Mouse (Mus musculus) midbrain, embryonic 16.5 days (tissue): Measurements from ENCODE around the gene Cntn1. TPM values are rescaled to one million over a fixed set of nuclear protein-coding genes. Genes with fewer than 3 reads are reported as not detected.

Experiments
- ATAC-seq: fragments of 200-750 bp; cut with Nextera tagmentation; 2 replicates; pipeline ENCODE4 v1.8.0; 2017; ENCODE audit warnings: moderate TSS enrichment
- H3K27ac ChIP-seq: fragments of 300-500 bp; sonication (generic); 2 replicates; pipeline ENCODE4 v1.5.1; 2014; ENCODE audit warnings: mild to moderate bottlenecking, low read length, mixed read lengths
- H3K27me3 ChIP-seq: fragments of 300-500 bp; sonication (generic); 2 replicates; pipeline ENCODE4 v1.6.1; 2014; ENCODE audit warnings: low read depth, low read length, mixed read lengths; ENCODE audit not compliant: control insufficient read depth, insufficient read depth
- H3K36me3 ChIP-seq: fragments of 300-500 bp; sonication (generic); 2 replicates; pipeline ENCODE4 v1.6.1; 2014; ENCODE audit warnings: mild to moderate bottlenecking, low read length, moderate library complexity, mixed read lengths; ENCODE audit not compliant: control insufficient read depth, insufficient read depth
- H3K4me1 ChIP-seq: fragments of 300-500 bp; sonication (generic); 2 replicates; pipeline ENCODE4 v1.6.1; 2014; ENCODE audit warnings: mild to moderate bottlenecking, low read length, mixed read lengths; ENCODE audit not compliant: control insufficient read depth, insufficient read depth
- H3K4me2 ChIP-seq: fragments of 300-500 bp; sonication (generic); 2 replicates; pipeline ENCODE4 v1.6.1; 2014; ENCODE audit warnings: mild to moderate bottlenecking, low read length, mixed read lengths
- H3K4me3 ChIP-seq: fragments of 300-500 bp; sonication (generic); 2 replicates; pipeline ENCODE4 v1.5.1; 2014; ENCODE audit warnings: low read depth, mild to moderate bottlenecking, low read length, moderate library complexity, mixed read lengths
- H3K9ac ChIP-seq: fragments of 300-500 bp; sonication (generic); 2 replicates; pipeline ENCODE4 v1.6.1; 2014; ENCODE audit warnings: low read depth, low read length, mixed read lengths
- H3K9me3 ChIP-seq: fragments of 300-500 bp; sonication (generic); replicated peaks from 2 replicates; pipeline ENCODE4 v1.6.1; 2014; ENCODE audit warnings: mild to moderate bottlenecking, low read length, mixed read lengths; ENCODE audit not compliant: control insufficient read depth, poor library complexity, severe bottlenecking
- WGBS: fragments of 180-500 bp; shearing (Covaris S2); extraction: QIAGEN DNeasy Blood & Tissue Kit; methylation state at CpG from one replicate; pipeline ENCODE4 v1.1.7; 2014; 5-methylcytosine and 5-hydroxymethylcytosine counted together
- polyA plus RNA-seq: library from polyadenylated mRNA; unstranded; fragments of >200 nt; fragmentation: Nextera tagmentation; extraction: Ambion mirVana; gene quantifications from 2 replicates; pipeline ENCODE4 v1.2.1, GENCODE M21; 2015

Cntn1 gene
- polyA plus RNA-seq, 1 experiment from 2014 or later, result 88.4 TPM

DNA sequence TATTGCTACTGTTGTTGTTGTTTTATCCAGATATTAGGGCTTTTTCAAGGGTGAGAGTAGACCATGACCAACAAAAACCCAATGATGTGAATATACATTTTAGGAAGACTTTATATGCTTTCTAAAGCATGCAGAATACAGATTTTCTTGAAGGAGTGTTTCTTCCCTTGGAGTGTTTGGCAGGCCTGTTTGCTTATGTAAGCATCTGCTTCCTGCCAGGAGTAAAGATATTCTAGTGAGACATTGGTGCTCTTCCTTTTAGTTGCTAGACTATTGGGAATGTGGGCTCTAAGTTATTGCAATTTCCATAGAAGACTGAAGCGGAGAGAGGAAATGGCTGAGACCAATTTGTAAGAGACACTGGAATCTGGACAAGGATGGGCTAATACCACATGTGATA lies 158.8 kb downstream of the Cntn1 start:
- Histone ChIP-seq H3K36me3 (no peaks in the 10 kb centered on the region), H3K9me3 (no peaks in the 10 kb centered on the region), H3K4me2 (no peak overlapping the region), H3K27ac (no peak overlapping the region), H3K9ac (no peak overlapping the region), H3K27me3 (no peaks in the 10 kb centered on the region), H3K4me1 (no peaks in the 10 kb centered on the region), H3K4me3 (no peak overlapping the region)
- WGBS, result 86% methylated on average over 1 of the region's 1 CpGs
- no peak for ATAC-seq

DNA sequence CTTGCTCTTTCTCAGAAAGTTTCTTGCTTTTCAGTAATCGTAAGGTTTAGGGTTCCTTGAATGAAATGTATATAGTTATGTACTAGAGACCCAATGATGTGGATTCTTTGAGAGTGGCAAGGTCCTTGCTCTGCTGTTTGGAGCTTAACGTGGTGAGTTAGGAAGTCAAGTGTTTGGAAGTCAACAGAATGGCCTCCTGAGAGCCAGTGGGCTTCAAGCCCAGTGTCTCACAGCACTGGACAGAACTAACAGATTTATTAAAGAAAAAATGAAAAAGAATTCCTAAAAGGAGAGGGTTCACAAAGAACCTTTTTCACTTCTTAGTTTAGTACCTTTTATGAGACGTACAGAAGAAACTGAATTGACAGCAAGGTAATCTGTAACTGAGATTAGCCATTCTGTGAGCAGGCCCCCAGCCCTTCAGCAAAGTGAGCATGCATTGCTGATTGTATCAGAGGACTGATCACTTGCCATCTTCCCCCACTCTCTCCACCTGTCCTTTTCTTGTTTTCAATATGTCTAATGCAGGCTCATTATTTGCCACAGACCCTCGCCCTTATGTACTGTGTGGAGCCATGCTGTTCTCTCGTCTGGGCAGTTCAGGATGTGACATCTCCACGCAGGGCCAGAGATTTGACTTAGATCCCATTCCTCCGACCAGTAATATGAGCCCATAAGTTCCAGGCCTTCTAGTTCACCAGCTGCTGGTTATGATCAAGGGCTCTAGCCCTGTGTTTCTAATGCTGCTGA lies 159.7 kb downstream of the Cntn1 start:
- ATAC-seq, result no peak
- WGBS, result 84% methylated on average over 7 of the region's 7 CpGs
- no peaks in the 10 kb centered on the region for H3K27me3 ChIP-seq

DNA sequence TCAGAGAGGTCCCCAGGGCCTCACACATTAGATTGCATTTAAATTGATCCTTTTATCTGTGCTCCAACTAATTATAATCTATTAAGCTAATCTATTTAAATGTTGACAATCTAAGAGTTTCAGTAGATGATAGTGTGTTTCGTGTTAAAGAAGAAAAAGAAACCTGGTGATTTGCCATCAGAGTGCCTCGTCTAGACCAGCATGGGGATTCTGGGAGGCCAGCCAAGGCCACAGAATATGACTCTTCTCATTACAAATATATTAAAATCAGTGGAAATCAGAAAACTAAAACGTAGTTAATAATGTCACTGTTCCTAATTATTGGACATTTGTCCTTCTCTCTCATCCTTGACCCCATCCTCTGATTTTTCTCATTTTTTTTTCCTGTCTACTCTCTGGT lies 164.9 kb downstream of the Cntn1 start:
- no peak overlapping the region for H3K27ac ChIP-seq
- H3K4me3 ChIP-seq, result no peak overlapping the region
- no peaks in the 10 kb centered on the region for H3K9me3 ChIP-seq
- WGBS, result 62% methylated on average over 3 of the region's 3 CpGs
- H3K4me1 ChIP-seq, result no peaks in the 10 kb centered on the region
- no peaks in the 10 kb centered on the region for H3K27me3 ChIP-seq
- no peak overlapping the region for H3K4me2 ChIP-seq
- H3K36me3 ChIP-seq, result no peaks in the 10 kb centered on the region
- no peak for ATAC-seq
- H3K9ac ChIP-seq, result no peak overlapping the region

More for the DNA sequence above, 159.7 kb downstream of the Cntn1 start:
- no peak overlapping the region for H3K4me3 ChIP-seq
- H3K9me3 ChIP-seq, result no peaks in the 10 kb centered on the region
- no peak overlapping the region for H3K4me2 ChIP-seq
- H3K4me1 ChIP-seq, result no peaks in the 10 kb centered on the region
- H3K9ac ChIP-seq, result no peak overlapping the region
- no peaks in the 10 kb centered on the region for H3K36me3 ChIP-seq
- H3K27ac ChIP-seq, result no peak overlapping the region

DNA sequence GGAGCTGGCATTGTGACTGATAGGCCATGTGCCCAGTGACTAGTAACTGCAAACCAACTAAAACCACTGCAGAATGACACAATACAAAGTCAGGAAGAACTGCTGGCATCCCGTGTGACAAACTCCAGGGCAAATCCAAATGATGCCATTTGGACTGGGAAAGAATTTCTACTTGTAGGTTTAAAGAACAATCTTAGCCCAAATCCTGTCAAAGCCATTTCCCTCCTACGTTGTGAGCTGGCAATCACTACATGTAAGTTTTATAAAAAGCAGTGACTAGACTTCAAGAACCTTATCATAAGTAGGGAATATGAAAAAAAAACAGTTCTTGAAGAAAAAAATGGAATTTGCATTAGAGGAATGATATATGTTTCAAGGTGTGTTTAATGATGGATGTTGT lies 170.5 kb downstream of the Cntn1 start:
- no peak overlapping the region for H3K4me3 ChIP-seq
- 0 out of 2 replicates have a peak, but pooled peaks cover 2% of the 10 kb centered on the region for H3K36me3 ChIP-seq
- ATAC-seq, result no peak
- H3K4me1 ChIP-seq, result no peaks in the 10 kb centered on the region
- no peak overlapping the region for H3K27ac ChIP-seq
- WGBS, result 74% methylated on average over 2 of the region's 2 CpGs
- H3K9ac ChIP-seq, result no peak overlapping the region
- H3K27me3 ChIP-seq, result no peaks in the 10 kb centered on the region
- no peaks in the 10 kb centered on the region for H3K9me3 ChIP-seq
- H3K4me2 ChIP-seq, result no peak overlapping the region

DNA sequence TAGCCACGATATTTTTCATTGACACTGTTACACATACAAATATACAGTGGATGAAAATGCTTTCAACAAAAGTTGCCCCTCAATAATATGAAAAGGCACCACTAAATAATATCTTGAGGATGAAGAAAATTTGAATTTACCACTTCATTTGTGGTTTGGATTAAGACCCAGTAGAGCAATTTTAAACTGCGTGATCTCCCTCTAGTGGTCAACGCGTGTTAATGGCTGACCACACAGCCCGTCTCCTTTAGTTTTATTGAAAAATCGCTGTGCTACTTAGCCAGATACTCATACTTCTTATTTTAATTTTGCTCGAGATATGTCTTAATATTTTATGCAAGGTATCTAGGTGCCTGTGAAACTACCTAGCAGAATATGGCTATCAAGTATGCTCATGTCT lies 180.4 kb downstream of the Cntn1 start:
- H3K27me3 ChIP-seq, result no peaks in the 10 kb centered on the region
- H3K4me1 ChIP-seq, result no peaks in the 10 kb centered on the region
- no peak overlapping the region for H3K27ac ChIP-seq
- H3K9me3 ChIP-seq, result no peaks in the 10 kb centered on the region
- no peak overlapping the region for H3K9ac ChIP-seq
- ATAC-seq, result no peak
- WGBS, result 17% methylated on average over 7 of the region's 7 CpGs
- H3K4me2 ChIP-seq, result no peak overlapping the region
- no peak overlapping the region for H3K4me3 ChIP-seq
- no peaks in the 10 kb centered on the region for H3K36me3 ChIP-seq

DNA sequence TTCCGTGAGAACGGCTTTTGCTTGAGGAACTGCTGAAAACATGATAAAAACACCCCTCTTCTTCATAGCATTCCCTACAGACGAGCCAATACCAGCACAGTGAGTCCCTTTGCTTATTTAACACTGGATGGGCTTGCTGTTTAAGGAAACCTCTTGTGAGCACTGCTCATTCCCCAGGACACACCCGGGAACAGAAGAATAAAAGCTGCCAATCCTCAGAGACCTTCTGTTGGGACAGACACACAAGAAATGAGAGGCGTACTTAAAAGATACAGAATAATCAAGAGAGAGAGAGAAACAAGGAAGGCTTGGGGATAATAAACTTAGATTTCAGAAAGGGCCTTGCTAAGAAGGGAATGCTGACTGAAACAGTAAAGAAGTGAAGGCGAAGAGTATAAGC lies 184.9 kb downstream of the Cntn1 start:
- H3K36me3 ChIP-seq, result no peaks in the 10 kb centered on the region
- no peak for ATAC-seq
- WGBS, result 67% methylated on average over 6 of the region's 6 CpGs
- no peaks in the 10 kb centered on the region for H3K27me3 ChIP-seq
- H3K27ac ChIP-seq, result no peak overlapping the region
- H3K9me3 ChIP-seq, result no peaks in the 10 kb centered on the region
- H3K4me1 ChIP-seq, result no peaks in the 10 kb centered on the region
- H3K4me3 ChIP-seq, result no peak overlapping the region
- H3K9ac ChIP-seq, result no peak overlapping the region
- H3K4me2 ChIP-seq, result no peak overlapping the region

DNA sequence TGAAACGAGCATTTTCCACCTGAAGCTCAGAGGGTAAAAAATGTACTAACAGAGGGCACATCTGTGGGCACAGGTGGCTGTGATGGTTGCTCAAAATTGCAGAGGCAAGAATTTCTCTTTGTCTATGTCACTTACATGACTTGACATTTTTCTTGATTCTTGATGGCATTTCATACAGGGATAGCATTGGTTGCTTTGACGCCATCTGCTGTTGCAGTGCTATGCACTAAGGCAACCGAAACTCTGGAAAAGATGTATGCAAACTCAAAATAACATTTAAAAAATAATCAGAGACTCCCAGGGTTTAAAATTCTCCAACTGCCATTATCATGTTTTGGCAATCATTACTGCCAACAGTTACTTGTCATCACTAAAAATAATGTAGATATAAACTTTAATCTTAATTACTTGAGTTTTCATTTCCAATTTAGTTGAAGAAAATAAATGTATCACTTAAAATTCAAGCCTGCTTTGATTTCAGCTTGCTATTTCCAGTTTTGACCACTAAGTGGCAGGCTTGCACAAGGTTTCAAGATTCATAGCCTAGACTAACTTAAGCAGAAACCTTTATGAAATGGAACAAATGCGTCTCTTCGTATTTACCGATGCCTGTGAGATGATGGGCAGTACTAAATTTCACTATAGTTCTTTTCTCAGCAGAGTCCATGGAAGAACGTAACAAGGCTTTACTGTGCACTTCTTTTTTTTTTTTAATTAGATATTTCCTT lies 214.2 kb downstream of the Cntn1 start:
- H3K27me3 ChIP-seq, result no peaks in the 10 kb centered on the region; the same call in 1 of the 2 replicates
- no peaks in the 10 kb centered on the region for H3K9me3 ChIP-seq
- no peaks in the 10 kb centered on the region for H3K4me1 ChIP-seq
- no peak overlapping the region for H3K27ac ChIP-seq
- ATAC-seq, result no peak
- no peaks in the 10 kb centered on the region for H3K36me3 ChIP-seq
- no peak overlapping the region for H3K4me3 ChIP-seq
- no peak overlapping the region for H3K4me2 ChIP-seq
- H3K9ac ChIP-seq, result no peak overlapping the region
- 24% methylated on average over 7 of the region's 7 CpGs for WGBS

DNA sequence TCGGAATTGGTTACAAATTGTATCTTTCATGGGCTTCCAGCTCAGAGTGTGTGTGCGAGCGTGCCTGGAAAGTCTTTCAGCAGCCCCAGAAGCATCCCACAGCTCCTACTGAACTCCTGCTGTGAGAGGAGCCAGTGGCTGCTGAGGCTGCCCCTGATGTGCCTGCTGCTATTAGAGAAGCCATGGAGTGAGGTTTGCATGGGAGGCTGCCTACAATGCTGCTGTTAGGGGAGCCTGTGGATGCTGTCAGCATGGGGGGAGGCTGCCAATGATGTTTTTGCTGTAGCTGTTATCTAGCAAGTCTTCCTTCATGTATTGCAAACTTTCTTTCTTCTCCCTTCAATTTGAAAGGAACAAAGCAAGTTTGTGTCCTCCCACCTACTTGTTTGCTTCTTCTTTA lies 217.4 kb downstream of the Cntn1 start:
- 43% methylated on average over 3 of the region's 3 CpGs for WGBS
- Histone ChIP-seq H3K36me3 (no peaks in the 10 kb centered on the region), H3K4me1 (no peaks in the 10 kb centered on the region), H3K27ac (no peak overlapping the region), H3K4me3 (no peak overlapping the region), H3K4me2 (no peak overlapping the region), H3K9me3 (no peaks in the 10 kb centered on the region), H3K9ac (no peak overlapping the region), H3K27me3 (no peaks in the 10 kb centered on the region; the same call in 1 of the 2 replicates)
- no peak for ATAC-seq

DNA sequence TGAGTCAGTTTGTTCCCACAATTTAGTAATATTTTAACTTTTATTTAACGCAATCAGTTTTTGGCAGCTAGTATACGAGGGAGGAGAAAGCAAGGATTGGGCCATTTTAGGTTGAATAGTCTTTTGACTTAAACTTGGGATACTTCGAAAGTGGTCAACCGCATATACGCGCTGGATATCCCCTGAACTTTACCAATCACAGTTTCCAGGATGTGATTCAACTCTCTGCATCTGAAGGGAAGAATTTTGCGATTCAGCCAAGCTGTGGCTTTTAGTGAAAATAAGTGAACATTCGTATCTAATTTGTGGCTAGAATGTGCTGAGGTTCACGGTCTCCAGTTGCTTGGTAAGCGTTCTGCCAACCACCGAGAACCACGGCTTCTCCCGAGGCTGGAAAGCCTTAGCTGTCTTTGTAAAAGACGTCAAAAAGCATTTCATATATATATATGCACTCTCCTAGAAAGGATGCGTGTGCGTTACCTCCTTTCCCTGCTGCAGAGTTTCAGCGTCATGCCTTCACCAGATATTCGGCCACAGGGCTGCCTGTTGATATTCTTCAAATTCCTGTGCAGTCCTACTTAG lies 217.9 kb downstream of the Cntn1 start:
- 84% methylated on average over 18 of the region's 18 CpGs for WGBS

More for the DNA sequence above, 217.9 kb downstream of the Cntn1 start:
- Histone ChIP-seq H3K36me3 (no peaks in the 10 kb centered on the region), H3K27me3 (no peaks in the 10 kb centered on the region; the same call in 1 of the 2 replicates), H3K9me3 (no peaks in the 10 kb centered on the region), H3K9ac (no peak overlapping the region), H3K4me3 (no peak overlapping the region), H3K27ac (no peak overlapping the region), H3K4me1 (no peaks in the 10 kb centered on the region), H3K4me2 (no peak overlapping the region)
- ATAC-seq, result no peak
